Mouse (Mus musculus) urinary bladder, adult 2 months (tissue): ENCODE data around the gene Pip5k1a. TPM values are rescaled to one million over a fixed set of nuclear protein-coding genes. Genes with fewer than 3 reads are reported as not detected.
A peak's percentile ranks its signal among the peaks of the same experiment; 100 is the strongest.
"Not testable (repeated sequence)": the region's sequence is repeated elsewhere in the genome, so short reads cannot be mapped to it uniquely, and the experiment has no call there.

ENCODE experiments used
- DNase-seq: peaks from one replicate; pipeline ENCODE4 v3.0.0; 2022; ENCODE audit warnings: low spot score
- polyA plus RNA-seq: library from polyadenylated mRNA; depleted of rRNA; stranded (reverse); fragments of >200 nt; gene quantifications from 2 replicates; pipeline ENCODE4 v1.2.3, GENCODE M21; 2012

Pip5k1a gene
- polyA plus RNA-seq, 1 experiment, result 28.2 TPM

- DNase-seq, result peak; percentile 91
Observed at GRCm38 (mm10) chr3:95042166-95042837, 64.4 kb downstream of the Pip5k1a start, which contains the start of gene Psmd4. Gene Psmd4 (minus strand): TSS chr3:95042614.

- DNase-seq, result no peak
Observed at GRCm38 (mm10) chr3:95041625-95042024, 65.1 kb downstream of the Pip5k1a start.

GRCm38 (mm10) chr3:95029953-95030352 lies 76.8 kb downstream of the Pip5k1a start:
- DNase-seq, result no peak

- DNase-seq, result not testable (repeated sequence)
Observed at GRCm38 (mm10) chr3:95029291-95029827, 77.4 kb downstream of the Pip5k1a start.

- DNase-seq, result no peak
Observed at GRCm38 (mm10) chr3:95028603-95029002, 78.1 kb downstream of the Pip5k1a start.

GRCm38 (mm10) chr3:95027701-95028100 lies 79.0 kb downstream of the Pip5k1a start:
- no peak for DNase-seq

GRCm38 (mm10) chr3:95027057-95027645 lies 79.6 kb downstream of the Pip5k1a start:
- DNase-seq, result no peak

- DNase-seq, result no peak
Observed at GRCm38 (mm10) chr3:95025202-95025601, 81.5 kb downstream of the Pip5k1a start.

GRCm38 (mm10) chr3:95024551-95024950 lies 82.2 kb downstream of the Pip5k1a start:
- DNase-seq, result no peak

GRCm38 (mm10) chr3:95020956-95021355 lies 85.8 kb downstream of the Pip5k1a start:
- DNase-seq, result not testable (repeated sequence)

- DNase-seq, result no peak
Observed at GRCm38 (mm10) chr3:95018741-95019140, 88.0 kb downstream of the Pip5k1a start.

- DNase-seq, result no peak
Observed at GRCm38 (mm10) chr3:95016532-95017056, 90.1 kb downstream of the Pip5k1a start.

- DNase-seq, result peak; percentile 86
Observed at GRCm38 (mm10) chr3:95015891-95016531, 90.7 kb downstream of the Pip5k1a start.

GRCm38 (mm10) chr3:95015337-95015872 lies 91.3 kb downstream of the Pip5k1a start, which contains the start of gene Zfp687:
Gene Zfp687 (minus strand): TSS chr3:95015448.
- peak; percentile 96 for DNase-seq

GRCm38 (mm10) chr3:95014428-95015151 lies 92.1 kb downstream of the Pip5k1a start:
- no peak for DNase-seq

- no peak for DNase-seq
Observed at GRCm38 (mm10) chr3:95013699-95014427, 92.9 kb downstream of the Pip5k1a start.

- DNase-seq, result no peak
Observed at GRCm38 (mm10) chr3:95012982-95013381, 93.7 kb downstream of the Pip5k1a start.

- DNase-seq, result no peak
Observed at GRCm38 (mm10) chr3:95010396-95010795, 96.3 kb downstream of the Pip5k1a start.
